Mouse (Mus musculus): ENCODE measurements around the gene Tbx1. TPM values are rescaled to one million over a fixed set of nuclear protein-coding genes. Genes with fewer than 3 reads are reported as not detected.

Gene Tbx1
- total RNA-seq (2021) = 10 to 100 TPM in 1 of 2 experiments, 1 to 10 TPM in 1; 8.7 to 11.1 TPM
- long read RNA-seq, experiment 1, transcript Tbx1-203 (7 exons, 2,511 nt) = major isoform, 14 of 18 reads
- long read RNA-seq, experiment 1, partial matches to known transcripts = 2 of 18 reads
- long read RNA-seq, experiment 1, other reads (novel, unspliced or antisense) = 0 of 18 reads
- long read RNA-seq, experiment 2, transcript Tbx1-203 (7 exons, 2,511 nt) = major isoform, 20 of 25 reads
- long read RNA-seq, experiment 2, partial matches to known transcripts = 4 of 25 reads
- long read RNA-seq, experiment 2, other reads (novel, unspliced or antisense) = 0 of 25 reads

DNA sequence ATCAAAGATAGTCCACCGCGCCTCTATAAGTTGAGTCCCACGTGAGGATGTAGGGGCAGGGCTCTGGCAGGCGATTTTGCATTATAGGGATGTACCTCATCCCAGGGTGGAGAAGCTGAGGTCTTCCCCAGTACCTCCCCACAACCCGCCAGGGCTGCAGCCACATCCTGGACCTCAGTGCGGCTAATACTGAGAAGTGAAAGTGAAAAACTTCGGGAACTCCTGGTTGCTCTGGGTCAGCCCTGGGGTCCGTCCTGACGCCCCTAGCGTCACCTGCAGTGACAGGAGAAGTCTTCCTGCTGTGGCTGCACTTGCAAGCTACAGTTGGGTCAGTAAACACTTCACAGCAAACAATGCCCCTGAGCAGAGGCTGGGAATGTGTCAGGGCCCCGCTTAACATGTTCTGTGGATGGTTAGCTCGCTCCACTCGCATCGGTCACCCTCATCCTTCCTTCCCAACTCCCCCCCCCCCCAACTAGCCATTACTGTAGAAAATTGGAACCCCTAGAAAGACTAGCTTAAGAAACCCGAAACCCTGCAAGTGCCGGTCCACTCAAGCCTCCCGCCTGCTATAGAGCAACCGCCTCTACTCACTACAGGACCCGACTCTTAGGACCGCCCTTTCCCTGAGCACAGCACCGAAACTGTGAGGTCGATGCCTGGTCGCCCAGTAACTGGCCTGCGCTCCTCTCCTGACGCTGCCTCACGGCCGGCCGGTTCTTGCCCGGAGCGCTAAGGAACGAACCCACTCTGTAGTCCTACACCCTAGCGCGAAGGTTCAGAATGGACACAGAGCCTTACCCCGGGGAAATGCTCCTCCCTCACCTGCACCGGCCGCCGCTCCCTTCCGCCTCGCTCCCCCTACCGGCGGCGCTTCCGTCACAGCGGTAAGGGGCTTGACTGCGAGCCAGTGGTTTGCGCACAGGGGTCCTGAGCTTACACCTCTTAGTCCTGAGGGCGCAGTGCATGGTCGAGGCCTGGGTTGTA, at the start of gene Tbx1:
TSS of gene Tbx1 (minus strand) at position 868 of the 987 bp plus-strand sequence.
- intact Hi-C loops (cut with DNase I) = no loop called here
- no peak for DNase-seq

DNA sequence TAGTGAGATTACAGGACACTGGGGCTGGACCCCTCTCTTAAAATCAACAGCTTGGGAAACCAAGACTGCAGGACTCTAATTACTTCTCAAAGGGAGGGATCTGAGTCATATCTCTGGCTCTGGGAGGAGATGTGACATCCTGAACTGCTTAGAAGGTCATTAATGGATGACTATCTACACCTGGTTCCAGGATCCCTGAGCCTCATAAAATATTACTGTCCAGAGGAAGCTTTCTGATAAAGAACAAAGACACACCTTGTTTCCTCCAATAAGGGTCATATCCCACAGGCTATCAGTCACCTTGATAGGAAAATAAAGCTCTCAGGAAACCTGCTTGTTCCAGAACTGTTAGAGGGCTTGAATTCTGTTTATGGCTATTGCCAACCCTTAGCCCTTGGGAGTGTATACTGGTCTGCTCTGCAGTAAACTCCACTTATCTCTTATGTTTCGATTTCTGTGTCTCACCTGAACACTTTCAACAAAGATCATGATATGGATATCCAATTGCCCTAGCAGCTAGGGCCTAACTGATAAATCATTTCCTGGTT, 49.0 kb upstream of the Tbx1 start:
- intact Hi-C loops (cut with DNase I) = no loop called here
- DNase-seq = no peak

DNA sequence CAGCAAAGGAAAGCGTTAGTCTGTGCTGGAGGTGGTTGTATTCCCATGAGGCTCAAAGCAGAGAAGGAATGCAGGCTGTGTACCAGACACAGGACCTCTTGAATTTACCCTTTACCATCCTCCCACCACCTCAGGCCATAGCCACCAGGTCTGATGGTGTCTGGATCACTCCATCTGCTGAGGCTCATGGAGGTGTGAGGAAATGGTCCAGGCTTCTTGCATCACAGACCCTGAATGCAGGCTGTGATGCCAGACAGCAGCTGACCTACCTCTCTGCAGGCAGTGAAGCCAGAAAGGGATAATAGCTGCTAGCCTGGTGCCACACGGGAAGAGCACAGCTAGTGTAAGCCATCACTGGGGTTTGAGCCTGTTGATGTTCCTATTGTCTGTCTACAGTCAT, 47.9 kb upstream of the Tbx1 start:
- intact Hi-C loops (cut with DNase I) = no loop called here
- DNase-seq = no peak

DNA sequence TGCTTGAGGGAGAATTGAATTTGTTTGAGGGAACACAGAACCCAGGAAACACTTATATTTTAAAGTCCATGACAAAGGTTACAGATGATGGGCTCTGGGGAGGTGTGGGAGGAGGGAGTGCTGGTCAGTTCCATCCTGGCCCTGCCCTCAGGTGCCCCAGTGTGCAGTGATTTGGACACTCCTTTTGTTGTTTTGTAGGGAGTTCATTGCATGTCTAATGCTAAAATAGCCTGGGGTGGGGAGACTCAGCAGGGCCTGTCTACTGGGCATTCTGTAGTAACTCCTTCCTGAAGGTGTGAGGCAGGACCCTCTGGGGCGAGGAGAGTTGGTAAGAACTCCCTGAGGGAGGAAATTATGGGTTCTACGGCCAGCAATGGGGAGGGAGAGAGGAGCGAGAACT, 46.3 kb upstream of the Tbx1 start:
- DNase-seq = no peak
- intact Hi-C loops (cut with DNase I) = no loop called here

DNA sequence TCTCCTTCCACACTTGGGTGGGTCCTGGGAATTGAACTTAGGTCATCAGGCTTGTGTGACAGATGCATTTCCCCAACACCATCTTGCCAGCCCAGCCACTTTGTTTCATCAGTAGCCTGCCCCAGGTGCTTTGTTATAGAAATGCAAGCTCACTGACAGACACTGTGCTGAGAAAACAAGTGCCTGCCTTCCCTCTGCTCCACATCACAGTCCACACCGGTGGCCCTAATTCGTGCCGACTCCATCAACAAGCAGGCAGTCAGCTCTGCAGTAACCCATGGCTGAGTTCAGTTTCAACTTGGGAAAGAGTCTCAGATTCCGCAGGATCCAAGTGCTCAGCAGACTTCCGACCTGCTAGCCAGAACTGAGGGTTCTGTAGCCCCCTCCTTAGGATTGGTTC, 45.9 kb upstream of the Tbx1 start:
- intact Hi-C loops (cut with DNase I) = no loop called here
- DNase-seq = no peak

DNA sequence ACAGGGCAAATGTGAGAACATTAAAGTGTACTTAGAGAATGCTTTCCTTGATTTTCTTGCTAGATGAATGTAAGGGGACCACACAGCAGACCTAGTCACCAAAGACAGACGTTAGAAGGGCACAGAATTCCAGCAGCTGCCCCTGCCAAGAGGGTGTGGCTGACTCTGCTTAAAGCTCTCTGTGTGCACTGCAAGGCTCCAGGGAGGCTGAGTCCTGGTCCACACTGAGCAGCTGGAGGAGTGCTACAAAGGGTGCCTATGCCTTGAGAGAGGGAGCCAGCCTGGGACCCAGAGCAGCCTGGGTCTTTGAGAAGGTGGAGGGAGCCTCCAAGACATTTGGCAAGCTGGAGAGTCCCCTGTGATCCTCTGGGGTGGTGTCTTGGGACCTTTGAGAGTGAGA, 42.9 kb upstream of the Tbx1 start:
- intact Hi-C loops (cut with DNase I) = no loop called here
- DNase-seq = no peak

DNA sequence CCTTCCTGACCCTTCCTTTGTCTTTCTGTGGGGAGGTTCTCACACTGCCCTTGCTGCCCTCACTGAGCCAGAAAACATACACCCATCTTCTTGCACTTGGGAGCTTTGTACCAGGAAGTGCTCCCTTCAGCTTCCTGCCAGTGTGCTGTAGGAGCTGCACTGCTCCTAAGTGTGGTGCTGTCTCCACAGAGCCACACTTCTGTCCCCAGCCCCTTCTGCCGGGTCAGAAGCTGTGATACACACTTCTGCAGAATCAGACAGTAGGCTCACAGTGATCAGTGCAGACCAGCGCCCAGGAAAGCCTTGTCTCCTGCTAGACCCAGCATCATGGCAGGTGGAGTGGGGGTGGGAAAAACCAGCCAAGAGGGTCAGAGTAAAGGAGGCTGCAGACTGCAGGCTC, 42.3 kb upstream of the Tbx1 start:
- peak in 1 of 2 experiments; percentile 7 for DNase-seq
- intact Hi-C loops (cut with DNase I) = no loop called here

DNA sequence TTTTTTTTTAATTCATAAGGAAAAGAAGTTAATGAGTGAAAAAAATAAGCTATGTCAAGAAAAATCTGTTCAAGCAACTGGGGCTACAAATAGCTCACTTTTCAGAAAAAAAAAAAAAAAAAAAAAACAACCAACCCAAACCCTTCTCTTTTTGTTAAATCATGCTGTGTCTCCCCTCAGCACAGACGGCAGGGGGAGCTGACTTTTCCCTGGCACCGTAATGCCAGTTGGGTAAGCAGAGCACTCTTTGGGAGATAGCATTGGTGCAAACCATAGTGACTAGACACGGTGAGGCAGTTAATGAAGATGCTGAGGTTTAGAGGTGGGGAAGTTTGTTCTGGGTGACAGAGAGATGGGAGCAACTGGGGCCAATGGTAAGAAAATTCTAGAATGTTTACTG, 41.6 kb upstream of the Tbx1 start:
- DNase-seq = peak in 1 of 2 experiments; percentile 8
- intact Hi-C loops (cut with DNase I) = no loop called here

DNA sequence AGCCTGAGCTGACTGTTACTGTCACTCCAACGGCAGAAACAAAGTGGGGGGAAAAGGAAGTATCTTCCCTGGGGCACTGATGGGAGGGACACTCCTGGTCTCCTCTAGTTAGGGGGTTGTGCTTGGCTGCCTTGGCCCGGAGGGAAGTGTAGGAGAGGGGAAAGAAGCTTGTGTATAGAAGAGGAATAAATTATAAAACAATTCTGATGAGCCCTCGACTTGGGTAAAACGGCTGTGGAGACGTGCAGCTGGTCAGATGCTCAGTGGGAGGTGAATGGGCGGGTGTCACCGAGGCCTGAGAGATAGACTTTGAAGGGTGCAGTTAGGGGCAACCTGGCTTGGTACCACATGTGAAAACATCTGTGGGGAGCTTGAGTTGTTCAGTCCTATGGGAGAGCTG, 40.7 kb upstream of the Tbx1 start:
- intact Hi-C loops (cut with DNase I) = no loop called here

DNA sequence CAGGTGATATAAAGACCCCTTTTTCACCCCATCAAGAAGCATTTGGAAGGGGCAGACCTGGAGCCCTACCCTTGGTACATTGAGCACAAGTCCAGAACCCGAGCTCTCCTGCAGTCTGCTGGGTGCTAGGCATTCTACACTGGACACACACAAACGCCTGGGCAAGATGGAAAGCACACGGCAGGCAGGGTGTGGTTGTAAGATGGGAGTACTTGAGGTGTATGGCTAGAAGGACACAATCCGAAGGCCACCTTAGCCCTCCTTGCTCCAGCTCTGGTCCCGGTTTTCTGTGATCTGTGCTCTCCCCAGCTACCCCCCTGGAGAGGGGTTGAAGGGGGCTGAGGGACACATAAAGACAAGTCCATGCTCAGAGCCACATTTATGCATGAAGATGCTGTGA, 39.8 kb upstream of the Tbx1 start:
- no peak for DNase-seq
- intact Hi-C loops (cut with DNase I) = no loop called here

More for the DNA sequence above, 40.7 kb upstream of the Tbx1 start:
- peak in 1 of 2 experiments; percentile 3 for DNase-seq

DNA sequence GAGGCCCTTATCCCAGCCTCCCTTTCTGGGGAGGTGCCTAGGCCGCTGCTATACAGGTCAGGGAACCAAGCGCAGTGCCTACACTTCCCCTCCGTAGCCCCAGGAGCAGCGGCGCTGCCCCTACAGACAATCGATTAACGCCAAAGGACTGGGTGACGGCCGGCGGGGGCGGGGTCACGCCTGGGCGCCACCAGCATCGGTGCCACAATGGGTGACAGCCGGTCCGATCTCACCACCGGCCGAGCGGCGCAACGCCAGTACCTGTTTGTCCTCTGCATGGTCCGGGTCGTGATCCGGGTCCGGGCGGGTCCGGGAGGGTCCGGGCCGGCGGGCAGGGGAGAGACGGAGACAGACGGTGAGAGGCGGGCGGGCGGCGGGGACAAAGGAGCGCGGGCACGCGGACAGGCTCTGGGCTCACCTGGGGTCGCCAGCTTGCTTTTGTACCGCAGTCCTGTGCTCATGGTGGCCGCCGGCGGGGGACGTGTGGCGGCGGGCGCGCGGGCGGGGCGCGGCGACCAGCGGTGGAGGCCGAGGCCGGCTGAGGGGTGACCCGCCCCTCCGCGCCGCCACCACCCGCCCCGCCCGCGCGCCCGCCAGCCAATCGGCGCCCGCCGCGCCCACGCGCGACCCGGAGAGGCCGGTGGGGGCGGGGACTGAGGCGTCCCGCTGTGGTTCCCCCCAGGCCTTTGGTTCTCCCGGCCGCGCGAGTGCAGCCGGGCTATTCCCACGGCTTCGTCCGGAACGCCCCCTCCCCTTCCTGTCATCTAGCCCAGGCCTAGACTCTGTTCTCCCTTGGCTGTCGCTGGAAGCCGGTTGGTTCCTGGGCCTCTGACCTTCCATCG, 39.1 kb upstream of the Tbx1 start, which contains the start of gene Sept5:
TSS of gene Sept5 (minus strand) at position 565 of the 842 bp plus-strand sequence.
- DNase-seq = peak; percentile 56 to 60
- intact Hi-C loops (cut with DNase I) = loop anchor here (2.0 to 5.0 kb wide), 2 partner anchors 49 to 168 kb away; no protein-coding TSS in a partner anchor

DNA sequence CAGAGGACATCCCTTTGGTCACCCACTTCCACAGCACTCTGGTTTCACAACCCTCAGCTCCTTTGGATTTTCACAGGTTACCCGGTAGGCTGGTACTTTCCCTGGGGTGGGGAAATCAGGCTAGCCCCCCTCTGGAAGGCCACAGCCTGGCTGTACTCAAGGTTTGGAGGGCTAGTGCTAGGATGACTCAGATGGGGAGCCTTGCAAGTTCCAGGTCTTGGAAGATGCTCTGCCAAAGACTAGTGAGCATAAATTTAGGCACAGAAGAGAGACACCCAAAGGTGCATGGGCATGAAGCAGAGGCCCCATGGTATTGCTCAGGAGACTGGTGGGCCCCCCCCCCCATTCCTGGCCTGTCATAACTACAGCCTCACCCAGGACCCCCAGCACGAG, 38.5 kb upstream of the Tbx1 start:
- no peak for DNase-seq
- intact Hi-C loops (cut with DNase I) = loop anchor here (2.0 to 5.0 kb wide), 2 partner anchors 50 to 168 kb away; no protein-coding TSS in a partner anchor

DNA sequence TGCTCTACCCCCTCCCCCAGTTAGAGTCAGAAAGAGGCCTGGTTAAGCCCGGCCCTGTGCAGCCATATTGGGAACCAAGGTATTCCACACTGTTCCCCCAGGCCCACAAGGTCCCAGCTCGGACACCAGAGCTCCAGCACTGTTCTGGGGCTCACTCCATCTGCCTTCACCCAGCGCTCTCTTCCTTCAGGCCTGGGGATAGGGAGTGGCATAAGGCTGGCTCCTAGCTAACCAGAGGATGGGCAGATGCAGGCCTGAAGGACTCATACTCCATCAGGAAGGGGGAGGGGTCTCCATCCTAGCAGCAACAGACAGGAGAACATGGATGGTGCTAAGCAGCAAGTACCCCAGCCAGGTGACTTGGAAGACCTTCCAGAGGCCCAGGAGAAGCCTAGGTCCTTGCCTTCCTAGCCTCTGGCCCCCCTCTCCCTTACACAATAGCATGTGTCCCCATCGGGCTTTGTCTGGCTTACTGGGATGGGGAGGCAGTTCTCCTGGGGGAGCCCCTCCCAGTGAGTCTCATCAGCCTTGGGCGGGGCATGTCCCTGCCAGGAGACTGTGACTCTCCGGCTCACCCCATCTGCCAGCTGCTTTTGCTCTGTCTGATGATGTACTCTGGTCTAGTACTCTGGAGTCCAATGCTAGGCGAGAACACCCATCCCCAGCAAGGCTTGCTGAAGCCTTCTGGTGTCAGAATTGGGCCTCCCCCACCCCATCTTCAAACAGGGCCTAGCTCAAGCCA, 37.9 kb upstream of the Tbx1 start:
- DNase-seq = peak in 1 of 2 experiments; percentile 27
- intact Hi-C loops (cut with DNase I) = loop anchor here (2.0 to 5.0 kb wide), 2 partner anchors 50 to 169 kb away; no protein-coding TSS in a partner anchor

DNA sequence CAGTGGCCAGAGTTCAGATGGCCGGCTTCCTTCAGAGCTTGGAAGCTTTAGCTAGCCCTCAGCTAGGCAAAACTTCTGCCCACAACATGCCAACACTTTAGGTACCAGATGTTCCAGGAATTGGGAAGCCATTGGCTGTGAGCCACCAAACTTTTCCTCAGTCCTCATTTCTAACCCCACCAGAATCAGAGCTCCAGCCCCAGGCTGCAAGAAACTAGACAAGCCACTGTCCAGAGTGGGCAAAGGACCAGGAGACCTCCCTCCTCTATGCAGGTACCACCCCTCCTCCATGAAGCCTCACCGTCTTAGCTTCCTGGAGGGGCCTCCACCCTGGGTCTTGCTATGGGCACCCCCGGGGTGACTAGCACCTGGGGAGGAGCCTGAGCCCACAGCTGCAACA, 36.7 kb upstream of the Tbx1 start:
- intact Hi-C loops (cut with DNase I) = loop anchor here (5.0 kb wide), 1 partner anchor 170 kb away; no protein-coding TSS in a partner anchor
- peak in 1 of 2 experiments; percentile 14 for DNase-seq

DNA sequence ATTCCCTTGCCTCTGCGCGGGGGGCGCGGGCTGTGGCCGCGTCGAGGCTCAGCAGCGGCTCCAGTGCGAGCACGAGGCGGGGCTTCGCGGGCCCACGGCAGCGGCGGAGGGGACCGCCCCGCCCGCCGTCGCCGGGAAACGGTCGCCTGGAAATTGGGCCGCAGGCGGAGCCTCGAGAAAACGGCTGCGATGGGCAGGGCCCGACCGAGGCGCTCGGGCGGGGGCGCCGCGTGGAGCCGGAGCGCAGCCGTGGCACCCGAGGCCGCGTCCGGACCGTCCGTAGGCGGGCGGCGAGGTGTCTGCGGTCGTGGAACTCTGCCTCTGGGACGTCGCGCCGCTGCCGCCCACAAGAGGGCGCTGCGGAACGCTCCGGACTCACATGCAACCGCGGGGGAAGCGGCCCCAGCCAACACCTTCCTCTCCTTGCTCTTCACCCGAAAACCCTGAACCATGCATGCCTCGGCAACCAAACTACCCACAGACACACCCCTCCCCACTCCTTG, 36.0 kb upstream of the Tbx1 start, which contains the start of gene Gm49601:
TSS of gene Gm49601 (minus strand) at position 52 of the 503 bp plus-strand sequence.
- intact Hi-C loops (cut with DNase I) = loop anchor here (5.0 kb wide), 1 partner anchor 171 kb away; no protein-coding TSS in a partner anchor
- peak; percentile 72 to 83 for DNase-seq

DNA sequence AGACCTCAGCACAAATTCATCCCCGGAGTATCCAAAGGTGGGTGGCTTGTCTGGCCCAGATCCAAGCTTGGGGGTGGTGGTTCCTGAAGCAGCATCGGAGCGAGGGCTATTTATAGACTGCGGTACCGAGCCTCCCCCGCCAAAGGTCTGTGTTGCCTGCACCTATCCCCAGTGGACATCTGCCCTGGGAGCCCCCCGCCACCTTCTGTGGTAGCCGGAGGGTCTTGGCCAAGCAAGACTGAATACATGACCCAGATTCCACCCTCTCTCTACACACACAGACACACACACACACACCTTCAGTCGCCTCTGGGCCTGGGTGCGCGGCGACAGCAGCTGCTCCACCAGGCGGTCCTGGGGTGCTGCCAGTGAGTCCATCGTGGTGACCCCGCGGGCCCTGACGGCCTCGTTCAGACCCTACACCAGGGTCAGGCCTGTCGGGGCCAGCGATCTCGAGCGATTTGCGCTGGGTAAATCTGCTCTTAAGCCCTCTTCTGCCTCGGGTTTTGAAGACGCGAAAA, 35.4 kb upstream of the Tbx1 start:
- intact Hi-C loops (cut with DNase I) = loop anchor here (5.0 kb wide), 1 partner anchor 171 kb away; no protein-coding TSS in a partner anchor
- DNase-seq = no peak

DNA sequence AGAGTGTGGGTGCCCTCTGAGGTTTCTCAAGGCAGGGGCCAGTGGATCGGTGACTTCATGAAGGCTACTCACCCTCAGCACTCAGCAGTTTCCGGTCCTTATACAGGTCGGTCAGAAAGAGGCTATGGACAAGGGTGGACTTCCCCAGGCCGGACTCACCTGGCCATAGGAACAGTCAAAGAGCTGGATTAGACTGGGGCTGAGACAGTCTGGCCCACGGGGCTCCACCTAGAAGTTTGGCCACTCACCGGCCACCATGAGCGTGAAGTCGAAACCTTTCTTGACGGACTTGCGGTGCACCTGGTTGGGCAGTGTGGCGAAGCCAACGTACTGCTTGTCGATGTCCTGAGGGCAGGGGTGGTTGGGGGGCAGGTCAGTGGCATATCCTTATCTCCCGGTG, 34.6 kb upstream of the Tbx1 start:
- DNase-seq = no peak
- intact Hi-C loops (cut with DNase I) = loop anchor here (5.0 kb wide), 1 partner anchor 172 kb away; no protein-coding TSS in a partner anchor

DNA sequence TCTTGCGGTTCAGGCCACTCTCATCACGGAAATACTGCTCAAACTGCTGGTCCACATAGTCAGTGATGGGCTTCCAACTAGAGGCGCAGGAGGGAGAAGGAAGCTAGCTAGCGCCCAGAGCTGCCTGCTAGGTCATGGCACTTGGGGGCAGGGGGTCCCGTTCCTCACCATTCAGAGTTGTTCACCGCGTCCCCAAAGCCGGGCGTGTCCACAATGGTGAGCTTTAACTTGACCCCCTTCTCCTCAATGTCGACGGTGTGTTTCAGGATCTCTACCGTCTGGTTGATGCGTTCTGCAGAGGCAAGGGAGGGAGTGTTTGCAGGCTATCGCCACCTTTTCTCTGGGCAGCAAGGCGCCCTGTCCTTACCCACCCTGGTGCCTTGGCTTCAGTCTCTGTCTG, 34.2 kb upstream of the Tbx1 start:
- intact Hi-C loops (cut with DNase I) = loop anchor here (5.0 kb wide), 1 partner anchor 173 kb away; no protein-coding TSS in a partner anchor
- no peak for DNase-seq

Measured in gastrocnemius, postnatal 36 days (tissue).